Mouse (Mus musculus) forebrain, embryonic 11.5 days (tissue): ENCODE data around the gene Dynll1. TPM values are rescaled to one million over a fixed set of nuclear protein-coding genes. Genes with fewer than 3 reads are reported as not detected.
A peak's percentile ranks its signal among the peaks of the same experiment; 100 is the strongest.

Experiments
- ATAC-seq: fragments of 200-750 bp; cut with Nextera tagmentation; replicated peaks from 2 replicates; pipeline ENCODE4 v1.8.0; 2017; ENCODE audit warnings: moderate TSS enrichment; ENCODE audit not compliant: low FRiP score
- DNase-seq: peaks from one replicate; pipeline ENCODE4 v3.0.0-alpha.2; 2017; ENCODE audit warnings: low spot score
- H3K27ac ChIP-seq: fragments of 300-500 bp; sonication (generic); 2 replicates; pipeline ENCODE4 v1.5.1; 2014; ENCODE audit warnings: low read depth, low read length
- H3K27me3 ChIP-seq: fragments of 300-500 bp; sonication (generic); 2 replicates; pipeline ENCODE4 v1.6.1; 2014; ENCODE audit warnings: mild to moderate bottlenecking, low read length, mixed read lengths; ENCODE audit not compliant: control insufficient read depth, insufficient read depth
- H3K36me3 ChIP-seq: fragments of 300-500 bp; sonication (generic); 2 replicates; pipeline ENCODE4 v1.6.1; 2014; ENCODE audit warnings: mild to moderate bottlenecking, low read length, moderate library complexity, mixed read lengths; ENCODE audit not compliant: control insufficient read depth, insufficient read depth
- H3K4me1 ChIP-seq: fragments of 300-500 bp; sonication (generic); replicated peaks from 2 replicates; pipeline ENCODE4 v1.6.1; 2014; ENCODE audit warnings: low read length, mixed read lengths; ENCODE audit not compliant: control insufficient read depth, insufficient read depth
- H3K4me2 ChIP-seq: fragments of 300-500 bp; sonication (generic); 2 replicates; pipeline ENCODE4 v1.6.1; 2014; ENCODE audit warnings: low read depth, mild to moderate bottlenecking, low read length, moderate library complexity, mixed read lengths; ENCODE audit not compliant: severe bottlenecking
- H3K4me3 ChIP-seq: fragments of 300-500 bp; sonication (generic); 2 replicates; pipeline ENCODE4 v1.5.1; 2014; ENCODE audit warnings: low read depth, low read length
- H3K9ac ChIP-seq: fragments of 300-500 bp; sonication (generic); 2 replicates; pipeline ENCODE4 v1.6.1; 2014; ENCODE audit warnings: low read length
- H3K9me3 ChIP-seq: fragments of 300-500 bp; sonication (generic); 2 replicates; pipeline ENCODE4 v1.6.1; 2016; ENCODE audit warnings: low read length, mixed read lengths; ENCODE audit not compliant: control insufficient read depth
- WGBS: fragments of 180-500 bp; shearing (Covaris S2); extraction: QIAGEN DNeasy Blood & Tissue Kit; methylation state at CpG from one replicate; pipeline ENCODE4 v1.1.7; 2014; 5-methylcytosine and 5-hydroxymethylcytosine counted together
- polyA plus RNA-seq: library from polyadenylated mRNA; unstranded; fragments of >200 nt; fragmentation: Nextera tagmentation; extraction: Ambion mirVana; gene quantifications from 2 replicates; pipeline ENCODE4 v1.2.1, GENCODE M21; 2014

Gene Dynll1
- polyA plus RNA-seq, 1 experiment from 2014 or later: 1,518 TPM

DNA sequence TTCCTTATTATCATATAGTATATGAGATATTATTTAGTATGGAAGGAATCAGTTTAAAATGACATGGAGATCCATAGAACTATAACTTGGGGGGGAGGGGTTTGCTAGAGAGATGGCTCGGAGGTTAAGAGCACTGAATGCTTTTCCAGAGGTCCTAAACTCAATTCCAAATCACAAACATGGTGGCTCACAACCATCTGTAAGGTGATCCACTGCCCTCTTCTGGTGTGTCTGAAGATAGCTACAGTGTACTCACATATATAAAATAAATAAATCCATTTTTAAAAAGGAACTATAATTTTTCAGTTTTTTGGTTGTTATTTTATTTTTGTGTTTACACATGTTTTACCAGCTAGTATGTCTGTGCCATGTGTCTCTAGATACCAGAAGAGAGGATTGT lies 26.4 kb downstream of the Dynll1 start:
- Histone ChIP-seq H3K9me3 (no peaks in the 10 kb centered on the region), H3K9ac (no peak overlapping the region), H3K27ac (no peak overlapping the region), H3K4me2 (no peak overlapping the region), H3K27me3 (no peaks in the 10 kb centered on the region), H3K4me1 (peaks cover 8% of the 10 kb centered on the region), H3K4me3 (no peak overlapping the region), H3K36me3 (no peaks in the 10 kb centered on the region; the same call in 1 of the 2 replicates)
- DNase-seq: no peak
- 74% methylated on average over 1 of the region's 1 CpGs for WGBS
- no peak for ATAC-seq

GRCm38 (mm10) chr5:115273549-115274135 lies 27.2 kb downstream of the Dynll1 start:
- no peaks in the 10 kb centered on the region for H3K27me3 ChIP-seq
- H3K9ac ChIP-seq: peak overlapping the region; percentile 61
- peaks cover 8% of the 10 kb centered on the region for H3K4me1 ChIP-seq
- peak overlapping the region; percentile 99; the same call in 1 of the 2 replicates for H3K4me3 ChIP-seq
- 69% methylated on average over 6 of the region's 6 CpGs for WGBS
- 0 out of 2 replicates have a peak overlapping the region, but pooled peaks have one; percentile 25 for H3K27ac ChIP-seq
- H3K36me3 ChIP-seq: no peaks in the 10 kb centered on the region; the same call in 1 of the 2 replicates
- DNase-seq (no peak), ATAC-seq (no peak)
- no peaks in the 10 kb centered on the region for H3K9me3 ChIP-seq
- no peak overlapping the region; the same call in 1 of the 2 replicates for H3K4me2 ChIP-seq

- peak within 1 kb of the TSS; percentile 97 for H3K9ac ChIP-seq
- peaks cover 8% of the 10 kb centered on the region for H3K4me1 ChIP-seq
- H3K9me3 ChIP-seq: no peaks in the 10 kb centered on the region
- no peaks in the 10 kb centered on the region; the same call in 1 of the 2 replicates for H3K36me3 ChIP-seq
- peak within 1 kb of the TSS; percentile 83 for H3K4me2 ChIP-seq
- H3K27ac ChIP-seq: peak within 1 kb of the TSS; percentile 70
- WGBS: 14% methylated on average over 24 of the region's 26 CpGs
- peak; percentile 82 for ATAC-seq
- peak within 1 kb of the TSS; percentile 99 for H3K4me3 ChIP-seq
- peak; percentile 97 for DNase-seq
- H3K27me3 ChIP-seq: no peaks in the 10 kb centered on the region
Measured at GRCm38 (mm10) chr5:115272812-115273548, 27.8 kb downstream of the Dynll1 start, which contains the start of gene Rnf10. Gene Rnf10, minus strand, starts transcription at chr5:115272898.

- peak overlapping the region; percentile 97 for H3K9ac ChIP-seq
- H3K4me3 ChIP-seq: peak overlapping the region; percentile 99
- peak overlapping the region; percentile 83 for H3K4me2 ChIP-seq
- WGBS: under 1% methylated on average over 76 of the region's 77 CpGs
- no peaks in the 10 kb centered on the region; the same call in 1 of the 2 replicates for H3K36me3 ChIP-seq
- DNase-seq (no peak), ATAC-seq (peak; percentile 45)
- H3K27ac ChIP-seq: peak overlapping the region; percentile 70
- H3K9me3 ChIP-seq: no peaks in the 10 kb centered on the region
- H3K27me3 ChIP-seq: no peaks in the 10 kb centered on the region
- peaks cover 8% of the 10 kb centered on the region for H3K4me1 ChIP-seq
Measured at GRCm38 (mm10) chr5:115271931-115272811, 28.6 kb downstream of the Dynll1 start.

DNA sequence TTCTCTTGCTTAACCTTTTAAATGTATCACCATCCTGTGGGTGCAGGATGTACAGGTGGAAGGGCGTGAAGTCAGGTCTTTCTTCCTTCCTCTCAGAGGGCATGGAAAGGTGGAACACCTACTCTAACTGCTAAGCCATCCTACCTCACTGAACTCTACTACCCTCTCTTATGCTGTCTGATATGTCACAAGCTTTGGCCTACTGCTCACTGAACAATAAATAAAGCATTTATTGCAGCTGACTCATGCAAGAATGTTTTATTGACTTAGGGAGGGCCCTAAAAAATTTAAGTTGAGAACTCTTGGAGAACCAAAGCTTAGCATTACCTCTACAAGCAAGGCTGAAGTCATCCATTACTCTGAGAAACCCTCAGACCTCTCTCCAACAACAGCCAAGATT lies 30.8 kb downstream of the Dynll1 start:
- H3K27ac ChIP-seq: no peak overlapping the region
- H3K9me3 ChIP-seq: no peaks in the 10 kb centered on the region
- H3K4me2 ChIP-seq: peak overlapping the region; percentile 83; the same call in 1 of the 2 replicates
- peaks cover 8% of the 10 kb centered on the region for H3K4me1 ChIP-seq
- WGBS: 96% methylated on average over 1 of the region's 1 CpGs
- H3K9ac ChIP-seq: 0 out of 2 replicates have a peak overlapping the region, but pooled peaks have one; percentile 97
- no peak overlapping the region for H3K4me3 ChIP-seq
- no peak for DNase-seq
- no peak for ATAC-seq
- H3K36me3 ChIP-seq: no peaks in the 10 kb centered on the region; the same call in 1 of the 2 replicates
- no peaks in the 10 kb centered on the region for H3K27me3 ChIP-seq

GRCm38 (mm10) chr5:115268266-115268665 lies 32.5 kb downstream of the Dynll1 start:
- peaks cover 8% of the 10 kb centered on the region for H3K4me1 ChIP-seq
- no peaks in the 10 kb centered on the region for H3K27me3 ChIP-seq
- WGBS: 87% methylated on average over 3 of the region's 3 CpGs
- H3K27ac ChIP-seq: no peak overlapping the region
- no peak overlapping the region for H3K4me3 ChIP-seq
- no peak overlapping the region for H3K9ac ChIP-seq
- no peaks in the 10 kb centered on the region; the same call in 1 of the 2 replicates for H3K36me3 ChIP-seq
- 0 out of 2 replicates have a peak overlapping the region, but pooled peaks have one; percentile 2 for H3K4me2 ChIP-seq
- DNase-seq: no peak
- no peaks in the 10 kb centered on the region for H3K9me3 ChIP-seq
- no peak for ATAC-seq

GRCm38 (mm10) chr5:115267469-115268045 lies 33.2 kb downstream of the Dynll1 start:
- Histone ChIP-seq H3K4me2 (no peak overlapping the region), H3K4me3 (no peak overlapping the region), H3K27me3 (no peaks in the 10 kb centered on the region), H3K9ac (no peak overlapping the region), H3K4me1 (peaks cover 8% of the 10 kb centered on the region), H3K9me3 (no peaks in the 10 kb centered on the region), H3K27ac (0 out of 2 replicates have a peak overlapping the region, but pooled peaks have one; percentile 31), H3K36me3 (no peaks in the 10 kb centered on the region; the same call in 1 of the 2 replicates)
- WGBS: 91% methylated on average over 3 of the region's 3 CpGs
- ATAC-seq (no peak), DNase-seq (no peak)
